Mouse (Mus musculus): ENCODE measurements around the gene Wbp1.

- TF ChIP-seq CTCF (IDR thresholded peaks at IDR 0.05; ENCODE audit: low read depth) (no peak), EP300 (IDR thresholded peaks at IDR 0.05; ENCODE audit: low read depth) (no peak)
Observed at GRCm38 (mm10) chr6:83132176-83132919, 11.0 kb upstream of the Wbp1 start.

All from heart, postnatal 0 days (tissue).